Mouse (Mus musculus) left cerebral cortex, postnatal 36 days (tissue): ENCODE results near the gene Rab25. TPM values are rescaled to one million over a fixed set of nuclear protein-coding genes. Genes with fewer than 3 reads are reported as not detected.

Experiments
- DNase-seq, 2 experiments: peaks; one replicate each; pipeline ENCODE4 v3.0.0; 2021 to 2022; ENCODE audit warnings: low spot score in 2 of 2, mixed read lengths in 1 of 2
- intact Hi-C: fragments of 180-260 bp; cut with DNase I; formaldehyde crosslinking; loops from one replicate; pipeline ENCODE4 v1.15.1; 2025
- total RNA-seq, 2 experiments: library from RNA; stranded (reverse); gene quantifications; 2 replicates each; pipeline ENCODE4 v1.2.3; 2021

Gene Rab25
- total RNA-seq, 2 experiments from 2014 or later: not detected

DNA sequence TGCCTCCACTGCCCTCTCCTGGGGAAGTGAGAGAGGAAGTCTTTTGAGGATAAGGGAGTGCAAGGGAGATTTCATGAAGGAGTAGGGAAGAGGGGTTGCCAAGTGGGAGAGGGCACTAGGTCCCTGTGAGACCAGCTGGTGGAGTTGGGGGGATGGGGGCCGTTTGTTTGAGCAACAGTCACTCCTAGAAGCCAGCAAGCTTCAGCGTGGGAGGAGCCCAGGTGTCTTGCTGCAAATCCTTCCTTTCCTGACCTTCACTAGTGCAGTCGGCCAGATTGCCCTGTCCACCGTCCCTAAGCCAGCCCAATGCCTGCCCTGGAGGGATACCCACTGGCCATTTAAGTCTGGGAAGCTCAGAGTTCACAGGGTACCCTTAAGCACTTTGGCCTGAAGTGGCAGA lies 36.5 kb downstream of the Rab25 start:
- no peak for DNase-seq
- intact Hi-C loops: no loop called here

GRCm38 (mm10) chr3:88510421-88511289 lies 37.4 kb downstream of the Rab25 start:
- intact Hi-C loops: no loop called here
- no peak for DNase-seq

GRCm38 (mm10) chr3:88509692-88510420 lies 38.2 kb downstream of the Rab25 start, which contains the start of gene Lmna:
Gene Lmna, minus strand, starts transcription at chr3:88509956.
- DNase-seq: peak; percentile 91 to 93
- intact Hi-C loops: no loop called here

- intact Hi-C loops: no loop called here
- DNase-seq: no peak
These were observed 38.9 kb downstream of the Rab25 start for GRCm38 (mm10) chr3:88509250-88509649.

- DNase-seq: no peak
- intact Hi-C loops: no loop called here
These were observed 42.3 kb downstream of the Rab25 start for GRCm38 (mm10) chr3:88505765-88506164.

DNA sequence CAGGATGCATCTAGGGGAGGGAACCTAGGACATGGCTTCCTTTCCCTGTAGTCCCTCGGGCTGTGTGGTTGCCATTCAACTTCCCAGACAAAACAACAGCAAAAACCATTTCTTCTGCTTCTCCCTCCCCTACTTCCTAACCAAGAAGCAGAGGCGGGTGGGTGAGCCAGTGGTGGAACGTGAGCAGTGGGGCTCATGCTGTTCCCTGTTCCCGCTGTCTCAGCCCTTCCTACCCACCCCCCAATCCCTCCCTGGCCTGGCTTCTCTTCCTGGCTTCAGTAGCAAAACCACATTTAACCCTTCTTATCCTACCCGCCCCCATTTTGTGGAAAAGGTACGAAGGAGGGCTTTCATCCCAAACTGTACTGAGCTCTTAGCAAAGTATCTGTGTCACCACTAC lies 43.0 kb downstream of the Rab25 start:
- intact Hi-C loops: no loop called here

DNA sequence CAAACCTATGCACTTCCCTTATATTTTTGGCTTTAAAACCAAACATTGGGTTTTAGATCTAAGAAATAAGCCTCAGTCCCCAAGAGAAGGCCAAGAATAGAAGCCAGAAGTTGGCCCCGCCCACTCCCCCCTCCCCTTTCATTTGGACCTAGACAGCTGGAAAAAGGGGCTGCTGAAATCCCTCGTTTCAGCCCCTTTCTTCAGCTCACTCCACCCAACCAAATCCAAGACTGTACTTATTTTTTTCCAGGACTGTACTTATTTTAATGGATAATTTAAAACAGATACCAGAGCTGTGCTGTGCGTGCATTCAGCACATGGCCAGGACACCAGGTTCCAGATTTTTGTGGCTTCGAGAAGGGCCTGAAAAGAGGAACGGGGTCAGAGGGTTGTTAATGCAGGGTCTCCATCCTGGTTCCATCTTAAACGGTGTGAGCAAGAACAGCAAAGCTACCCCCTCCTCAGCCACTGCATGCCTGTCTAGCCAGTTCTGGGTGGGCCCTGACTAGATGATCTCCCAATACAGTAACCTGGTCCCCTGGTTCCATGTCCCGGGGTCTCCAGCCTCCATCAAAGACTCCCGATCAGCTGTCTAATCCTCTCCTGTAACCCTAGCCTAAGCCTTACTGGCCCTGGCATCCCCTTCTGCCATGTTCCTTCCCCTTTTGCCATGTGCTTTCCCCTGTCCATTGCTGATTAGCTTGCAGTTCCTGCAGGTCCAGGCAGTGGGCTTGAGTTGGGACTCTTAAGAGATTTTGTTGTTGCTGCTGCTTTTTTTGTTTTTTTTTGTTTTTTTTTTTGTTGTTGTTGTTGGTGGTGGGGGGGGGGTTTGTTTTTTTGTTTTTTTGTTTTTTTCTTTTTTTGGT lies 44.0 kb downstream of the Rab25 start:
- intact Hi-C loops: no loop called here
- DNase-seq: no peak

More for the DNA sequence above, 43.0 kb downstream of the Rab25 start:
- no peak for DNase-seq

GRCm38 (mm10) chr3:88503505-88503863 lies 44.6 kb downstream of the Rab25 start:
- intact Hi-C loops: no loop called here
- no peak for DNase-seq

- intact Hi-C loops: no loop called here
- peak; percentile 93 for DNase-seq
These were observed 45.2 kb downstream of the Rab25 start for GRCm38 (mm10) chr3:88502641-88503504.

GRCm38 (mm10) chr3:88502031-88502571 lies 46.0 kb downstream of the Rab25 start:
- intact Hi-C loops: no loop called here
- no peak for DNase-seq

DNA sequence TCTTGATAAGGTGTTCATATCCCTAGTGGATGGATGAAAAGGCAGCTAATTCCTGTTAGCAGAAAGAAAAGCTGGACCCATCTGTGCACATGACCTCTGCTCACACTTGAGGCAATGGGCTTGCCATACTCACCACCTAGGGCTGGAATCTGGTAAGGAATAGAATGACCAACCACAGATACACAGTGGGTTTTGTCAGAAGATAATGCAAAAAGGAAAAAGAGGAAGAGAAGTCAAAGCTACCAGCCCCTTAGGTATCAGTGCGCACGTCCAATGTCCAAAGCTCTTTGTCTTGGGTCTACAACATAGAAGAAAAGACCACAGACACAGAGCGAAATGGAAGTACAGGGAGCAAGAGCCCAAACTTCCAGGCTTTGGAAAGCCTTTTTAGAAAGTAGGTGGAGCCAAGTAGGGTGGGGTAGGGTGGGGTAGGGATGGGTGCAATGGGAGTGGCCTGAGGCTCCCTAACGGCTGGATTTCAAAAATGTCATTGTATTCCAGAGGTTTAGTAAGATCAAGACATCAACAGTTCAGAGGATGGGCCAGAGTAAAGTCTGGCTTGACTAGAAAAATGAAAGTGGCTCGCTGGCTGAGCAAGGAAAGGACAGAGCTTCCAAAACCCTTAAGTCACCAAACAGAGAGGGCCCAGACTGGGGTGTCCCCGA lies 46.6 kb downstream of the Rab25 start:
- intact Hi-C loops: no loop called here
- no peak for DNase-seq

GRCm38 (mm10) chr3:88500655-88501365 lies 47.3 kb downstream of the Rab25 start:
- no peak for DNase-seq
- intact Hi-C loops: no loop called here

DNA sequence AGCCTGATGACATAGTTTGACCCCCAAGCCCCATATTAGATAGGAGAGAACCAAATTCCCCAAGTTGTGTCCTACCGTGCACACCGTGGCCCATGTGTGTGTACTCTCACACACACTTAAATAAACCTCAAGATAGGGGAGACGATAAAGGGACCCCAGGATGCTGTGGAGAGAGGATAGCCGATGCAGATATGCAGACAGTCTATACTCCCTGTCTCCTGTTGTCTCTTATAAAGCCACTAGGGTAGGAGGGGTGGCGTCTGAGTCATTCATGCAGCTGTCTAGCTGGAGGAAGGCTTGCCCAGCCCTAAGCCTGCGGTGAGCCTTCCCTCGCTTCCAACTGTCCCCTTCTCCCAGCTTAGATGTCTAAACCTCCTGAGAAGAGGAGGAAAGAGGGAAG lies 48.0 kb downstream of the Rab25 start:
- no peak for DNase-seq
- intact Hi-C loops: no loop called here

DNA sequence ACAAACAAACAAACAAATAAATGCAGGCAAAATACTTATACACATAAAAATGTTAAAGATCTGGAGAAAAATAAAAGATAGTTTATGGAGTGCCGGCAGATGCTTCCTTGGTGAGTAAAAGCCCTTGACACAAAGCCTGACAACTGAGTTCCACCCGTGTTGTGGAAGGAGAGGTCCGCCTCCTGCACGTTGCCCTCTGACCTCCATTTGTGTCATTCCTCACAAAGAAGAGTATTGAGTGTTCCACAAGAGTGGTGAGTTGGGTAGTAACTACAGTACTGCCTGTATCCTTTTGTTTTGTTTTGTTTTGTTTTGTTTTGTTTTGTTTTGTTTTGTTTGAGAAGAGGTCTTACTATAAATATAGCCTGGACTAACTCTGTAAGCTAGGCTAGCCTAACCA lies 48.5 kb downstream of the Rab25 start:
- intact Hi-C loops: no loop called here
- DNase-seq: no peak

DNA sequence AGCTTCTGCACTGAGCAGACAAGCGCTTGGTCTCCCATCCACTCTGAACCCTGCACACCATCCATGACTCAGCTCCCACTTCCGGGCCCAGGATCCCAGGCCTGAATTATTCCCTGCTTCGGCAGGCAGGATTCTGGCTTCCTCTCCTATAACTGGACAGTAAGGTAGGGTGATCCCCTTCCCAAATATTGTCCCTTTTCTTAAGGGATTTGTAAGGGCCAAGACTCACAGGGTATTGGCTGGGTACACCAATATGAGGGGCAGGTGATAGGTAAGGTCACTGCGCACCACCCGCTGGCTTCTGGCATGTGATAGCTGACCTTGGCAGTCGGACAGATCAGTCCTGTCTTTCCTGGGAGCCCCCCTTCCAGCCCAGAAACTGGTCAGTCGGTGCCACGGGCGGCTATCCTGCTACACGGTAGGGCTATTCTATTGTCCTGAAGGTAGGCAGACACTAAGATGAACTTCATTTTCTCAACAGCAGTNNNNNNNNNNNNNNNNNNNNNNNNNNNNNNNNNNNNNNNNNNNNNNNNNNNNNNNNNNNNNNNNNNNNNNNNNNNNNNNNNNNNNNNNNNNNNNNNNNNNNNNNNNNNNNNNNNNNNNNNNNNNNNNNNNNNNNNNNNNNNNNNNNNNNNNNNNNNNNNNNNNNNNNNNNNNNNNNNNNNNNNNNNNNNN lies 52.2 kb downstream of the Rab25 start:
- intact Hi-C loops: no loop called here
- DNase-seq: no peak

DNA sequence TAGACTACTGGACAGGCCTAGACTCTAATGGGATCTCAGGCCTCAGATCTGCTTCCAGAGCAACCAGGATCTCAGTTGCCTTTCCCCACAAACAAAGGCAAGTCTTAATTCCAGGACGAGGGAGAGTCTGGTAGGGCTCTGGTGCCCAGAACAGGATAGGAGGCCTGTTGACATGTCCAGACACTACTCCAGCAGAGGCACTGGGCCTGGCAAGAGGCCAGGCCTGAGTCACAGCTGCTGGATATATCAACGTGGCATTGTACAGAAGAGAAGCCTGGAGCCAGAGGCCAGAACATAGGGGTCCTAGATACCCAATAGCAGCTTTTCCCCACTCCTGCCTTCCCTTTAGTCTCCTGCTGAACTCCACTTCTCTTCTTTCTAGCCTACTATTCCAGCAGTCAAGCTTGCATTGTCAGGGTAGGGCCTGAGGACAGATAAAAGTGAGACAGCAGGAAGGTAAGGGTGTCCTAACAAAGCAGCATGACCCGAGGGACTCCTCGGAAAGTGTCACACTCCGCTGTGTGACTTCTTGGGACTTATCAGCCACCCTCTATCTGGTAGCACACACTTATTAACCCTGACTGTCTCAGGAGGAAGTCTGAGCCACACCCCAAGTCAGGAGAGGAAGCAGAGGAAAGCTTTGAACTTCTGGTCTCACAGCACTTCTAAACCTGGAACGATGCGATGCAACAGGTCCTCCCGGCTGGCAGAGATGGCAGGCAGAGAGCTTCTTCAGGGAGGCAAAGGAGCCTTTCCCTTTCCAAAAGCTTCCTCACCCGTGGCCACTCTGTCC lies 53.1 kb downstream of the Rab25 start:
- no peak for DNase-seq
- intact Hi-C loops: no loop called here
